Mouse (Mus musculus): ENCODE results near the gene Slc35c2.

DNA sequence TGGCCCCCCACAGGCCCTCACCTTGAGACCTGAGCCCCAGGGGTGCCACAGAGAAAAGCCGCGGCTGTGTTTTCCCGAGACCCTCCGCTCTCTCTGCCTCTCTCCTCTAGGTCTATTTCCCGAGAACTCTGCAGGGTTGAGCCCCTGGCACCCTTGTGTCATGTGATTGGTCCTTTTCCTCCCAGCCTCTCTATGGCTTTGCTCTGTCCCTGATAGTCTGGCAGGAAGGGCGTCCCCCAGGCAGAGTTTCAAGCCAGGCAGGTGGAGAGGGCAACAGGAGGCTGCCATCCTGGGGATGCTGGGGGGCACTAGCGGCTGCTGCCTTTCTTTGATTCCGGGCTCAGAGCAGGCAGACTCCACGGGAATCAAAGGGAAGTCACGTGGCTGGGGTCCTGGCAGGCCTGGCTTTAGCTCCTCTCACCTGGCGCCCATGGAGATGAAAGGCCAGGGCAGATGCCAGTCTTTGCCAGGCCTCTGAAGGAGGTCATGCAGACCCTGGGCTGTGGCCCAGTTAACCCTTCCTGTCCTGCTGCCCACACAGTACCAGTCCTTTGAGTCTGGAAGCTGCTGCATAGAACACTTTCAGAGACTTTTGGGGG lies 44.4 kb downstream of the Slc35c2 start:
- TF ChIP-seq EP300 (IDR thresholded peaks at IDR 0.05; ENCODE audit: insufficient read depth, low read depth, low read length) (no peak), POLR2A (IDR thresholded peaks at IDR 0.05; ENCODE audit: insufficient read depth, low read length) (no peak), CTCF (IDR thresholded peaks at IDR 0.05; ENCODE audit: low read depth, low read length) (no peak)
